Mouse (Mus musculus): Measurements from ENCODE around the gene Lrp1.

DNA sequence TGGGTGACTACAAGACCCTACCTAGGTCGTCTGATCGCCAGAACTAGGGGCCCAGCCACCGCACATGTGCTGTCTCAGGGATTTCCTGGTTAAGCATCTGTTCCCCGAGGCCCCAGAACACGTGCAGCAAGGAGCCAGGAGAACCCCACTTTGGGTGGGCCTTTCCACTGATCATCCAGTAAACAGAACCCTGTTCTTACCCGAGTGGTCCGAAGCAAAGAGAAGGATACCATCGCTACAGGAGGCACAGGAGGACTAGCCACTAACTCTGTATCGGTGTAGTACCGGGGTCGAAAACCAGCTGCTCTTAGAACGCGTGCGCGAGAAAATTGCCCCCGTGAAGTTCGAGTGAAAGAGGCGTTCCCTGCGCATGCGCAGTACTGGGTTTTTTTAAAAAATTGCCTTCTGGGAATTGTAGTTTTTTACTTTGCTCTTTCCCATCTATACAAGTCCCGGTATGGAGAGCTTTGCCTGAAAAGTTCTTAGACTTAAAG is 98.8 kb downstream of the Lrp1 start, which contains the start of gene Shmt2:
- TF ChIP-seq POLR2A (IDR thresholded peaks at IDR 0.05; ENCODE audit: borderline replicate concordance, extremely low read depth, insufficient read depth, insufficient read length, poor library complexity, severe bottlenecking) (no peak), CTCF (IDR thresholded peaks at IDR 0.05; ENCODE audit: borderline replicate concordance, extremely low read depth, insufficient read depth, insufficient read length) (no peak)
